In the genomic region with DNA sequence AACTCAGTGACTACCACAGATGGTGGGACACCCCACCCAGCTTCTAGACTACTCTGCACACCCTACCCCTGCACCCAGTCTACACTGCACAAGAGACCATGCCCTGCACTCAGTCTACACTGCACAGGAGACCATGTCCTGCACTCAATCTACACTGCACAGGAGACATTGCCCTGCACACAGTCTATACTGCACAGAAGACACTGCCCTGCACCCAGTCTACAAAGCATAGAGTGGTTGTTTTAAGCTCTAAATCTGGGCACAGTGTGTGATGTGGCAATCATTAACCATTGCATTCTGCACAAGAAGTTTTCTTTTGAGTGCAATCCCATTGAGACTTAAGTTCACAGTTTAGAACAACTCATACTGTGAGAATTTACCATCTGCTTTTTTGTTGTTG, we compare ENCODE assay signal across 16 mouse cellular contexts. TPM values are rescaled to one million over a fixed set of nuclear protein-coding genes. Genes with fewer than 3 reads are reported as not detected.
"Had no signal": no experiment of that assay in that cellular context is flagged by ENCODE, and none has a peak within 500 bp of the region (broad histone marks: within the 10 kb centered on the region; RNA-seq: fewer than 3 reads in every experiment).

No protein-coding gene starts in this region.

- H3K4me2 ChIP-seq: intestine, embryonic 15.5 days; liver, embryonic 11.5 days; liver, embryonic 15.5 days; neural tube, embryonic 15.5 days had no signal

- H3K4me1 ChIP-seq: intestine, embryonic 15.5 days; limb, embryonic 10.5 days; liver, embryonic 15.5 days; neural tube, embryonic 15.5 days had no signal

- H3K27ac ChIP-seq: intestine, embryonic 15.5 days; left cerebral cortex, adult 2 months; limb, embryonic 10.5 days; liver, embryonic 15.5 days; neural tube, embryonic 15.5 days; stomach, postnatal 0 days had no signal

- H3K27me3 ChIP-seq: intestine, embryonic 15.5 days; liver, embryonic 15.5 days; neural tube, embryonic 15.5 days had no signal

- H3K9me3 ChIP-seq: intestine, embryonic 15.5 days; limb, embryonic 10.5 days; liver, embryonic 15.5 days; neural tube, embryonic 15.5 days had no signal

- H3K36me3 ChIP-seq: intestine, embryonic 15.5 days; limb, embryonic 10.5 days; liver, embryonic 15.5 days; neural tube, embryonic 15.5 days had no signal

- ATAC-seq: intestine, embryonic 15.5 days; lung, postnatal 0 days had no signal

- H3K9ac ChIP-seq: intestine, embryonic 15.5 days; liver, embryonic 15.5 days; neural tube, embryonic 15.5 days had no signal

- DNase-seq: lung, adult 2 months; lung, postnatal 36 days; midbrain, embryonic 14.5 days; thymus, postnatal 4 days had no signal

- H3K4me3 ChIP-seq: intestine, embryonic 15.5 days; left cerebral cortex, adult 2 months; limb, embryonic 10.5 days; liver, embryonic 15.5 days; myocyte; neural tube, embryonic 15.5 days had no signal

RNA-seq across cellular contexts. Expression of gene Lhx8, which starts 42.2 kb away (rescaled TPM):
- total RNA-seq: layer of hippocampus, postnatal 25 days; megakaryocyte-erythroid progenitor cell, adult 5-6 weeks had no signal
- polyA plus RNA-seq: large intestine, adult 2 months; limb, embryonic 10.5 days; liver, embryonic 15.5 days; lung, postnatal 0 days; myocyte; stomach, postnatal 0 days had no signal
